8 mouse cellular contexts compared by ENCODE assay signal in the genomic region with DNA sequence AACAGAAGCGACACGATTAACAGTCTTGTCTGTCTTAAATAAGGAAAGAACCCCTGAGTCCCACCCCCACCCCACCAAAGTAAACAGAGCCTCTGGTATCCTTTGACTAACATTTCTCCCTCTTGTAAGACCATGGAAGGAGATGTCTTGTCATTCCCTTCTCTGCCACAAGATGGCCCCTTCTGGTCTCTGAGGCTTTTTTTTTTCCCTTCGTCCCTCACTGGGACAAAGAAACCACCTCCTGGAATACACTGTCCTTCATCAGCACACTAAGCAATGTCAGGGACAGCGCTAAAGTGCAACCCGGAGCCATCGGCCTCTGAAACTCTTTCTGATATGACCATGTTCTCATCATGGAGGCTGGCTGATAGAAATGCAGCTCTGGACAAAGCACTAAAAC.
A peak's percentile ranks its signal among the peaks of the same experiment; 100 is the strongest.
DNase-seq lines count a peak whose midpoint lies in the region.

No protein-coding gene starts in this region.

- peak; percentile 71 for DNase-seq in right cerebral cortex, adult 18-20 months
- no peak for DNase-seq in right cerebral cortex, postnatal 25 days
- DNase-seq in adrenal gland, postnatal 10 days: peak; percentile 84
- peak; percentile 72 for DNase-seq in embryo, embryonic 9.5 days (ENCODE audit: extremely low spot score)
- peak; percentile 80 for DNase-seq in heart, postnatal 4 days
- peak; percentile 70 to 86 for DNase-seq in left cerebral cortex, postnatal 25 days (ENCODE audit: low spot score in 2 of 2)
- DNase-seq in naive thymus-derived CD4-positive, alpha-beta T cell, adult 2 months (ENCODE audit: low read depth): peak; percentile 57
- no peak for DNase-seq in ovary, adult 18-20 months (ENCODE audit: low spot score)

- intact Hi-C loops in left cerebral cortex, postnatal 25 days (cut with DNase I): loop anchor here (1.0 kb wide), 1 partner anchor 188 kb away; no protein-coding TSS in a partner anchor

Comparison
In these comparisons a context has a peak if more than half of its experiments do, and no peak if none do; other contexts are left out.
1. DNase-seq: peak in right cerebral cortex, adult 18-20 months (single experiment), adrenal gland, postnatal 10 days (single experiment), embryo, embryonic 9.5 days (single experiment), heart, postnatal 4 days (single experiment), left cerebral cortex, postnatal 25 days (2 of 2) and naive thymus-derived CD4-positive, alpha-beta T cell, adult 2 months (single experiment); none in right cerebral cortex, postnatal 25 days (single experiment) and ovary, adult 18-20 months (single experiment).